Mouse (Mus musculus): ENCODE measurements around the gene Gm10961. TPM values are rescaled to one million over a fixed set of nuclear protein-coding genes. Genes with fewer than 3 reads are reported as not detected.

The Gm10961 gene
- total RNA-seq, 1 experiment: not detected

DNA sequence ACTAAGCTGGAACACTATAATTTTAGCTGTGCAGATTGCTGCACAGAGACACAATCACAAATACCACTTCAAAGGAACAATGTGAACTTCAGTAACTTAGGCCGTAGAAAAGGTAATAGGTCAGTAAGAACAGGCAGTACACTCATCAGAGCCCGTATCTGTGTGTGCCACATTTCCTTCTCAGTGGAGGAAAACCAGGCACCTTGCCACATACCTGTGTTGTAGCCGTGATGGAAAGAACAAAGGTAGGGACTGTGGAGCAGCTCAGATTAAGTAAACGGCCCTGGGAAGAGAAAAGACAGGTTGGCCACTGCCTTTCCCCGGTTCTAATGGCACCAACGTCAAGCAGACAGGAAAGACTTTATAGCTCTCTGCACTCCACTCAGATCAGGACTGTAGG, 36.3 kb downstream of the Gm10961 start:
- Histone ChIP-seq H3K9ac (ENCODE audit: insufficient read depth, low read depth, low read length, poor library complexity, severe bottlenecking) (no peak overlapping the region), H3K27ac (ENCODE audit: insufficient read depth, low read depth, low read length, poor library complexity, severe bottlenecking) (no peak overlapping the region), H3K36me3 (ENCODE audit: control insufficient read depth, insufficient read depth, low read length, poor library complexity, severe bottlenecking) (peaks cover 28% of the 10 kb centered on the region), H3K4me3 (ENCODE audit: insufficient read depth in 1 of 2, low read depth in 1 of 2, low read length in 2 of 2, poor library complexity in 1 of 2, severe bottlenecking in 1 of 2) (no peak overlapping the region), H3K4me1 (ENCODE audit: control insufficient read depth in 2 of 2, insufficient read depth in 2 of 2, low read length in 2 of 2, poor library complexity in 1 of 2) (no peaks in the 10 kb centered on the region), H3K9me3 (ENCODE audit: control insufficient read depth, insufficient read depth, low read depth, low read length) (no peaks in the 10 kb centered on the region)
- DNase-seq (ENCODE audit: low read depth, low spot score): no peak
- in situ Hi-C loops (cut with MboI; ENCODE audit: low sequenced_read_pairs in 2 of 2, unreplicated experiment in 2 of 2): no loop called here
- TF ChIP-seq ZNF384 (IDR thresholded peaks at IDR 0.05; ENCODE audit: low read depth, low read length) (no peak), ZC3H11A (IDR thresholded peaks at IDR 0.05; ENCODE audit: borderline replicate concordance, low read depth, low read length) (no peak), CHD2 (IDR thresholded peaks at IDR 0.05; ENCODE audit: low read depth, low read length) (no peak), HCFC1 (IDR thresholded peaks at IDR 0.05; ENCODE audit: borderline replicate concordance, insufficient read depth, low read length) (no peak), MAFK (IDR thresholded peaks at IDR 0.05; ENCODE audit: insufficient read depth, low read depth, low read length) (no peak)

DNA sequence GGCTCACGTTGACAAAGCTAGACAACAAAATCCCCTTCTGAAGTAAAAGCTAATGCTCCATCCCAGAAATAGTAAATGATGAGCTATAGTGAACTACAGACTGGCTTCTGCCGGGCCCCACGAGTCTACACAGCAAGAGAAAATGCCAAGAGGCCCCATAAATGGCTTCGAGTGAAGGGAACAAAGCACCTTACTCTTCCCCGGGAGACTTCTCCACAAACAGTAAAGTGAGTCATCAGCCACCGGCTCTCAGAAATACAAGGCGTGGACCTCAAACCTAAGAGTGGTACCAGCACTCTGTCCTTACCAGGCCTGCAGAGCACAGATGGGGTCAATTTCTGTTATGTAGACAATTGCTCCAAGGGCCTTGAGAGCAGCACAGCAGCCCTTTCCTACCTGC, 37.7 kb downstream of the Gm10961 start:
- H3K4me3 ChIP-seq (ENCODE audit: insufficient read depth in 1 of 2, low read depth in 1 of 2, low read length in 2 of 2, poor library complexity in 1 of 2, severe bottlenecking in 1 of 2): no peak overlapping the region
- TF ChIP-seq ZC3H11A (IDR thresholded peaks at IDR 0.05; ENCODE audit: borderline replicate concordance, low read depth, low read length) (no peak), ZNF384 (IDR thresholded peaks at IDR 0.05; ENCODE audit: low read depth, low read length) (no peak), CHD2 (IDR thresholded peaks at IDR 0.05; ENCODE audit: low read depth, low read length) (no peak), HCFC1 (IDR thresholded peaks at IDR 0.05; ENCODE audit: borderline replicate concordance, insufficient read depth, low read length) (no peak), MAFK (IDR thresholded peaks at IDR 0.05; ENCODE audit: insufficient read depth, low read depth, low read length) (no peak)

DNA sequence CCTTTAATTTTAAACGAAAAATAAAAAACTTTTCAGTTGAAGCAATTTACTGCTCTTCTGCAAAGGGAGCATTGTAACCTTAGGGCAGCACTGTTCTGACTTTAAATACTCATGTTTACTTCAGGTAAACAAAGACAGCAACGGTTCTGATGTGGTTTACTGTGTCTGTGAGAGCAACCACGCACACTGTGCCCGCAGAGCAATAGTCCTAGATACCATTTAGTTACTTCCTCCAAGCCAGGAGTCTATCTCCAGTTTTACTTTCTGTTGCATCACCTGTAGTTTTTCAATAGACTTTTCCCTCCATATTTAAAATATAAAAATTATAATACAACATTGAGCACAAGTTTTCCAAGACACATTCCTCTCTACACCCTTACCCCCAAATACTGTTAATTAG, 39.4 kb downstream of the Gm10961 start:
- TF ChIP-seq ZNF384 (IDR thresholded peaks at IDR 0.05; ENCODE audit: low read depth, low read length): no peak
- no peak for TF ChIP-seq MAFK (IDR thresholded peaks at IDR 0.05; ENCODE audit: insufficient read depth, low read depth, low read length)
- no peak for TF ChIP-seq CHD2 (IDR thresholded peaks at IDR 0.05; ENCODE audit: low read depth, low read length)
- TF ChIP-seq HCFC1 (IDR thresholded peaks at IDR 0.05; ENCODE audit: borderline replicate concordance, insufficient read depth, low read length): no peak
- no peak for TF ChIP-seq ZC3H11A (IDR thresholded peaks at IDR 0.05; ENCODE audit: borderline replicate concordance, low read depth, low read length)
- H3K4me3 ChIP-seq (ENCODE audit: insufficient read depth in 1 of 2, low read depth in 1 of 2, low read length in 2 of 2, poor library complexity in 1 of 2, severe bottlenecking in 1 of 2): no peak overlapping the region
- H3K4me1 ChIP-seq (ENCODE audit: control insufficient read depth in 2 of 2, insufficient read depth in 2 of 2, low read length in 2 of 2, poor library complexity in 1 of 2): no peaks in the 10 kb centered on the region
- peaks cover 24% of the 10 kb centered on the region for H3K36me3 ChIP-seq (ENCODE audit: control insufficient read depth, insufficient read depth, low read length, poor library complexity, severe bottlenecking)
- in situ Hi-C loops (cut with MboI; ENCODE audit: low sequenced_read_pairs in 2 of 2, unreplicated experiment in 2 of 2): no loop called here
- H3K9ac ChIP-seq (ENCODE audit: insufficient read depth, low read depth, low read length, poor library complexity, severe bottlenecking): no peak overlapping the region
- DNase-seq (ENCODE audit: low read depth, low spot score): no peak
- H3K27ac ChIP-seq (ENCODE audit: insufficient read depth, low read depth, low read length, poor library complexity, severe bottlenecking): no peak overlapping the region
- H3K9me3 ChIP-seq (ENCODE audit: control insufficient read depth, insufficient read depth, low read depth, low read length): no peaks in the 10 kb centered on the region

More for the DNA sequence above, 37.7 kb downstream of the Gm10961 start:
- H3K9ac ChIP-seq (ENCODE audit: insufficient read depth, low read depth, low read length, poor library complexity, severe bottlenecking): no peak overlapping the region
- H3K9me3 ChIP-seq (ENCODE audit: control insufficient read depth, insufficient read depth, low read depth, low read length): no peaks in the 10 kb centered on the region
- no peaks in the 10 kb centered on the region for H3K4me1 ChIP-seq (ENCODE audit: control insufficient read depth in 2 of 2, insufficient read depth in 2 of 2, low read length in 2 of 2, poor library complexity in 1 of 2)
- H3K36me3 ChIP-seq (ENCODE audit: control insufficient read depth, insufficient read depth, low read length, poor library complexity, severe bottlenecking): peaks cover 25% of the 10 kb centered on the region
- no peak overlapping the region for H3K27ac ChIP-seq (ENCODE audit: insufficient read depth, low read depth, low read length, poor library complexity, severe bottlenecking)
- DNase-seq (ENCODE audit: low read depth, low spot score): no peak
- in situ Hi-C loops (cut with MboI; ENCODE audit: low sequenced_read_pairs in 2 of 2, unreplicated experiment in 2 of 2): no loop called here

GRCm38 (mm10) chr3:107671509-107671908, 40.4 kb downstream of the Gm10961 start:
- Histone ChIP-seq H3K27ac (ENCODE audit: insufficient read depth, low read depth, low read length, poor library complexity, severe bottlenecking) (no peak overlapping the region), H3K4me1 (ENCODE audit: control insufficient read depth in 2 of 2, insufficient read depth in 2 of 2, low read length in 2 of 2, poor library complexity in 1 of 2) (no peaks in the 10 kb centered on the region), H3K36me3 (ENCODE audit: control insufficient read depth, insufficient read depth, low read length, poor library complexity, severe bottlenecking) (peaks cover 21% of the 10 kb centered on the region), H3K9ac (ENCODE audit: insufficient read depth, low read depth, low read length, poor library complexity, severe bottlenecking) (no peak overlapping the region), H3K9me3 (ENCODE audit: control insufficient read depth, insufficient read depth, low read depth, low read length) (no peaks in the 10 kb centered on the region), H3K4me3 (ENCODE audit: insufficient read depth in 1 of 2, low read depth in 1 of 2, low read length in 2 of 2, poor library complexity in 1 of 2, severe bottlenecking in 1 of 2) (no peak overlapping the region)
- TF ChIP-seq ZC3H11A (IDR thresholded peaks at IDR 0.05; ENCODE audit: borderline replicate concordance, low read depth, low read length) (no peak), MAFK (IDR thresholded peaks at IDR 0.05; ENCODE audit: insufficient read depth, low read depth, low read length) (no peak), HCFC1 (IDR thresholded peaks at IDR 0.05; ENCODE audit: borderline replicate concordance, insufficient read depth, low read length) (no peak)
- no peak for DNase-seq (ENCODE audit: low read depth, low spot score)
- in situ Hi-C loops (cut with MboI; ENCODE audit: low sequenced_read_pairs in 2 of 2, unreplicated experiment in 2 of 2): no loop called here

All from ES-E14 (cell line).